Mouse (Mus musculus) lung, embryonic 16.5 days (tissue): ENCODE measurements around the gene Nrros. TPM values are rescaled to one million over a fixed set of nuclear protein-coding genes. Genes with fewer than 3 reads are reported as not detected.

Experiments
- ATAC-seq: fragments of 200-750 bp; cut with Nextera tagmentation; 2 replicates; pipeline ENCODE4 v1.8.0; 2017; ENCODE audit warnings: low read depth, mild to moderate bottlenecking, moderate library complexity
- H3K27ac ChIP-seq: fragments of 300-500 bp; sonication (generic); 2 replicates; pipeline ENCODE4 v1.5.1; 2014; ENCODE audit warnings: mild to moderate bottlenecking, control low read depth, low read length
- H3K27me3 ChIP-seq: fragments of 300-500 bp; sonication (generic); 2 replicates; pipeline ENCODE4 v1.6.1; 2014; ENCODE audit warnings: low read depth, low read length, mixed read lengths; ENCODE audit not compliant: control insufficient read depth, insufficient read depth
- H3K36me3 ChIP-seq: fragments of 300-500 bp; sonication (generic); 2 replicates; pipeline ENCODE4 v1.6.1; 2014; ENCODE audit warnings: low read length; ENCODE audit not compliant: control insufficient read depth, insufficient read depth
- H3K4me1 ChIP-seq: fragments of 300-500 bp; sonication (generic); replicated peaks from 2 replicates; pipeline ENCODE4 v1.6.1; 2014; ENCODE audit warnings: low read length, mixed read lengths; ENCODE audit not compliant: control insufficient read depth, insufficient read depth
- H3K4me2 ChIP-seq: fragments of 300-500 bp; sonication (generic); 2 replicates; pipeline ENCODE4 v1.6.1; 2014; ENCODE audit warnings: low read depth, low read length, control low read depth
- H3K4me3 ChIP-seq: fragments of 300-500 bp; sonication (generic); 2 replicates; pipeline ENCODE4 v1.5.1; 2014; ENCODE audit warnings: mild to moderate bottlenecking, low read length, control low read depth
- H3K9ac ChIP-seq: fragments of 300-500 bp; sonication (generic); 2 replicates; pipeline ENCODE4 v1.6.1; 2014; ENCODE audit warnings: low read length, control low read depth
- H3K9me3 ChIP-seq: fragments of 300-500 bp; sonication (generic); 2 replicates; pipeline ENCODE4 v1.6.1; 2016; ENCODE audit warnings: low read length; ENCODE audit not compliant: control insufficient read depth
- WGBS: fragments of 180-500 bp; shearing (Covaris S2); extraction: QIAGEN DNeasy Blood & Tissue Kit; methylation state at CpG from one replicate; pipeline ENCODE4 v1.1.7; 2014; 5-methylcytosine and 5-hydroxymethylcytosine counted together
- polyA plus RNA-seq: library from polyadenylated mRNA; unstranded; fragments of >200 nt; fragmentation: Nextera tagmentation; extraction: Ambion mirVana; gene quantifications from 2 replicates; pipeline ENCODE4 v1.2.1, GENCODE M21; 2015

Nrros gene
- polyA plus RNA-seq, 1 experiment from 2014 or later = 45.8 TPM

- ATAC-seq = peak; percentile 74
- H3K9ac ChIP-seq = peak overlapping the region; percentile 39
- WGBS = 50% methylated on average over 23 of the region's 23 CpGs
Observed at GRCm38 (mm10) chr16:32113541-32114218, 51.7 kb downstream of the Nrros start.

GRCm38 (mm10) chr16:32110951-32111699 lies 54.3 kb downstream of the Nrros start:
- no peak overlapping the region for H3K4me3 ChIP-seq
- ATAC-seq = no peak
- no peak overlapping the region for H3K4me2 ChIP-seq
- H3K9ac ChIP-seq = no peak overlapping the region
- H3K27ac ChIP-seq = no peak overlapping the region
- WGBS = 67% methylated on average over 15 of the region's 15 CpGs
- peaks cover 9% of the 10 kb centered on the region; the same call in 1 of the 2 replicates for H3K4me1 ChIP-seq
- H3K27me3 ChIP-seq = no peaks in the 10 kb centered on the region
- peaks cover 11% of the 10 kb centered on the region for H3K36me3 ChIP-seq
- no peaks in the 10 kb centered on the region for H3K9me3 ChIP-seq

More at GRCm38 (mm10) chr16:32113541-32114218, 51.7 kb downstream of the Nrros start:
- H3K27me3 ChIP-seq = no peaks in the 10 kb centered on the region
- peaks cover 12% of the 10 kb centered on the region; the same call in 1 of the 2 replicates for H3K4me1 ChIP-seq
- peak overlapping the region; percentile 27; the same call in 1 of the 2 replicates for H3K4me2 ChIP-seq
- H3K27ac ChIP-seq = peak overlapping the region; percentile 73
- no peak overlapping the region for H3K4me3 ChIP-seq
- no peaks in the 10 kb centered on the region for H3K9me3 ChIP-seq
- H3K36me3 ChIP-seq = peaks cover 2% of the 10 kb centered on the region; the same call in 1 of the 2 replicates

GRCm38 (mm10) chr16:32108578-32108977 lies 56.8 kb downstream of the Nrros start:
- 83% methylated on average over 2 of the region's 2 CpGs for WGBS
- Histone ChIP-seq H3K36me3 (peaks cover 18% of the 10 kb centered on the region), H3K4me1 (no peaks in the 10 kb centered on the region), H3K9ac (no peak overlapping the region), H3K9me3 (no peaks in the 10 kb centered on the region; the same call in 1 of the 2 replicates), H3K27ac (no peak overlapping the region), H3K27me3 (no peaks in the 10 kb centered on the region), H3K4me2 (no peak overlapping the region), H3K4me3 (no peak overlapping the region)
- ATAC-seq = no peak

GRCm38 (mm10) chr16:32108170-32108569 lies 57.2 kb downstream of the Nrros start:
- Histone ChIP-seq H3K36me3 (peaks cover 19% of the 10 kb centered on the region), H3K27me3 (no peaks in the 10 kb centered on the region), H3K9me3 (no peaks in the 10 kb centered on the region; the same call in 1 of the 2 replicates), H3K4me3 (no peak overlapping the region), H3K4me2 (no peak overlapping the region), H3K9ac (no peak overlapping the region), H3K4me1 (no peaks in the 10 kb centered on the region), H3K27ac (no peak overlapping the region)
- no peak for ATAC-seq
- WGBS = 79% methylated on average over 7 of the region's 7 CpGs

- H3K9me3 ChIP-seq = no peaks in the 10 kb centered on the region; the same call in 1 of the 2 replicates
- no peak overlapping the region for H3K4me3 ChIP-seq
- no peak overlapping the region for H3K4me2 ChIP-seq
- 86% methylated on average over 12 of the region's 12 CpGs for WGBS
- peaks cover 19% of the 10 kb centered on the region for H3K36me3 ChIP-seq
- no peaks in the 10 kb centered on the region for H3K4me1 ChIP-seq
- no peak overlapping the region for H3K27ac ChIP-seq
- no peak overlapping the region for H3K9ac ChIP-seq
- H3K27me3 ChIP-seq = no peaks in the 10 kb centered on the region
- no peak for ATAC-seq
Observed at GRCm38 (mm10) chr16:32107342-32108045, 57.9 kb downstream of the Nrros start.

GRCm38 (mm10) chr16:32105698-32106097 lies 59.7 kb downstream of the Nrros start:
- H3K4me3 ChIP-seq = no peak overlapping the region
- H3K36me3 ChIP-seq = peaks cover 19% of the 10 kb centered on the region
- H3K27ac ChIP-seq = no peak overlapping the region
- 85% methylated on average over 1 of the region's 1 CpGs for WGBS
- no peaks in the 10 kb centered on the region for H3K4me1 ChIP-seq
- no peaks in the 10 kb centered on the region for H3K27me3 ChIP-seq
- no peak overlapping the region for H3K4me2 ChIP-seq
- no peaks in the 10 kb centered on the region; the same call in 1 of the 2 replicates for H3K9me3 ChIP-seq
- ATAC-seq = no peak
- no peak overlapping the region for H3K9ac ChIP-seq

- no peak for ATAC-seq
- no peaks in the 10 kb centered on the region; the same call in 1 of the 2 replicates for H3K9me3 ChIP-seq
- H3K27ac ChIP-seq = no peak overlapping the region
- WGBS = 89% methylated on average over 13 of the region's 13 CpGs
- no peaks in the 10 kb centered on the region for H3K27me3 ChIP-seq
- no peak overlapping the region for H3K4me3 ChIP-seq
- no peak overlapping the region for H3K9ac ChIP-seq
- H3K36me3 ChIP-seq = peaks cover 16% of the 10 kb centered on the region
- H3K4me2 ChIP-seq = no peak overlapping the region
- H3K4me1 ChIP-seq = peaks cover 14% of the 10 kb centered on the region
Observed at GRCm38 (mm10) chr16:32102295-32102694, 63.1 kb downstream of the Nrros start.

GRCm38 (mm10) chr16:32099638-32100150 lies 65.7 kb downstream of the Nrros start, which contains the start of the genes Pigx and Cep19:
Gene Pigx (minus strand): TSS chr16:32099740.
Gene Cep19 (plus strand): TSS chr16:32099800.
- H3K4me2 ChIP-seq = peak within 1 kb of the TSS; percentile 83
- ATAC-seq = peak; percentile 98
- H3K36me3 ChIP-seq = peaks cover 5% of the 10 kb centered on the region; the same call in 1 of the 2 replicates
- peaks cover 14% of the 10 kb centered on the region for H3K4me1 ChIP-seq
- peak within 1 kb of the TSS; percentile 70 for H3K4me3 ChIP-seq
- WGBS = 0% methylated on average over 34 of the region's 34 CpGs
- no peaks in the 10 kb centered on the region for H3K27me3 ChIP-seq
- H3K27ac ChIP-seq = peak within 1 kb of the TSS; percentile 77
- H3K9me3 ChIP-seq = no peaks in the 10 kb centered on the region
- H3K9ac ChIP-seq = peak within 1 kb of the TSS; percentile 85
